Mouse (Mus musculus) left cerebral cortex, adult 18-20 months (tissue): ENCODE data around the gene Arhgap28. TPM values are rescaled to one million over a fixed set of nuclear protein-coding genes. Genes with fewer than 3 reads are reported as not detected.
A peak's percentile ranks its signal among the peaks of the same experiment; 100 is the strongest.

ENCODE experiments used
- DNase-seq, 2 experiments: peaks; one replicate each; pipeline ENCODE4 v3.0.0; 2021 to 2022; ENCODE audit warnings: low spot score in 2 of 2, mixed read lengths in 1 of 2
- total RNA-seq, 2 experiments: library from RNA; stranded (reverse); gene quantifications; 2 replicates each; pipeline ENCODE4 v1.2.3; 2021

The Arhgap28 gene
- total RNA-seq, 2 experiments from 2014 or later = 0.54 to 0.93 TPM

DNA sequence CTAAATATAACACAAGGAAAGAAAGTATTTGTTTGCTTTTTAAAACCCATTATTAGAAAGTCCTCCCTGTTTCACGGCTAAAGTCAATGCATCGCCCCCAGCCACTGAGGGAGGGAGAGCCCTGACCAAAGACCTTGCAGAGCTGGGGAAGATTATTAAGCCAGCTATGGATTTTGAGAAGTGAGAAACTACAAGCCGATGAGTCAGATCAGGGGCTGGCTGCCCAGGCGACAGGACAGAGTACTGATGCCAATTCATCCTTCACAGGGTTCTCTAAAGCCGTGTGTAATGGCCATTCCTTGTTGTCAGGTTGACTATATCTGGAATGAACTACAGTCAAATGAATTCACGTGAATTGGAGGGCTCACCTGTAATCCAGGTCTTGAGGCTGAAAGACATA lies 62.9 kb downstream of the Arhgap28 start:
- DNase-seq = no peak

DNA sequence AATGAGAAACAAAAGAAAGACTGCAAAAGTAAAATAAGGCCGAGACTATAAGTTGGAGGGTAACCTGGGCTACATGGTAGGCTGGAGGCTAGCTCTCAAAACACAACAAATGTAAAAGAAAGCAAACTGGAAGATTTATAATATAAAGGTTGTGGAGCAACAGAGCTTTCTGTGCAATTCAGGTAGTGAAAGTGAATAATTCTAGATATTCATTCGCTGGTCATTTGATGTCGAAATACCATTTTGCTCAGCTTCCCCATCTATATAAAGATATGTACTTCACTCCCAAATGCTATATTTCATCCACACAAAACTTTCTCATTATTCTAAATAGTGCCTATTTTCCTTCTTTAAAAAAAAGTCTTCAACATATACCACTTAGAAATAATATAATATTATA lies 66.9 kb downstream of the Arhgap28 start:
- DNase-seq = no peak

DNA sequence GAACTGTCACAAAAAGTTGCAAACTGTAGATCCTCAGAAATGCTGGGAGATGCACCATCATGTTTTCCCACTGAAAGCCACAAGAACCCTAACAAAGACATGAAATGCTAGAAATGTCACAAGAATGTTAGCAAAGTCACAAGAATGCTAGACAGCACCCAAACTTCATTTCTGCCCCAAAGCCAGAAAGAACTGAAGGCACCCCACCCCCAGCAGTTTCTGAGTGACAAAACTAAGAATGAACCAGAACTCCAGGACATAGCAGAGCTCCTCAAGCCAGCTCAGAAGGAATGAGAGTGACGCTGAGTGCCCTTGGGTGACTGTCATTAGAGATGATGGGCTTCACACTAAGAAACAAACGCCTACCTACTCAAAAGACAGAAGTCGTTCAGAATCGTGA lies 68.4 kb downstream of the Arhgap28 start:
- no peak for DNase-seq

DNA sequence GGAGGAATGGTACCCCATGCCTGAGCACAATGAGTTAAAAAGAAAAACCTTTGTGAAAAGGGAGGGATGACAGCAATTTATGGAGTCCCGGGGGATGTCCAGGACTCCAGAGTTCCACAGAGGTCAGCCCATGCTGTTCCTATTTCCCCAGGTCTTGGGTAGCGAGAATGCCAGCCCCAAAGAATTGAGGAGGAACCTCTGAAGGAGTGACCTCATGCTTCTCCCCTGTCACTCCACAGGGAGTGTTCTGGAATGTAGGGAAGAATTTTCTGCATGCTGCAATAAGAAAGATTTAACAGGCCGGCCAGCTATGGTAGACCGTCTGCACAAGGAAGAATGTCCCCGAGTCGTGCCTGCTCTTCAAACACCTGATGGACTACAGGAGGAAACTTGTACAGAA lies 72.5 kb downstream of the Arhgap28 start:
- no peak for DNase-seq

DNA sequence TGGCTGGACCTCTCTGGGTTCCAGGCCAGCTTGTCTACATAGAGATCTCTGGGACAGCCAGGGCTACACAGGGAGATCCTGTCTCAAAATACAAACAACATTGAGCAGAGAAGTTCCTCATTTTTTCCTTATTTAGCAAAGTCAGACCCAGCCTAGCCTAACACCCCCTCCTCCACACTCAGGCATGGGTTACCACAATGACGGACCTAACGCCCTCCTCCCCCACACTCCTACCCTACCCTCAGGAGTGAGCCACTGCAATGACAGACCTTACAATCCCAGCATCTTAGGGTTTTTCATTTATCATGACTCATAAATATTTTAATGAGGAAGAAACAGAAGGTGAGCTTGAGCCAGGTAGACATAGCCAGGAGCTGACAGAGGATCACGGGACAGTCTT lies 73.0 kb downstream of the Arhgap28 start:
- DNase-seq = no peak

DNA sequence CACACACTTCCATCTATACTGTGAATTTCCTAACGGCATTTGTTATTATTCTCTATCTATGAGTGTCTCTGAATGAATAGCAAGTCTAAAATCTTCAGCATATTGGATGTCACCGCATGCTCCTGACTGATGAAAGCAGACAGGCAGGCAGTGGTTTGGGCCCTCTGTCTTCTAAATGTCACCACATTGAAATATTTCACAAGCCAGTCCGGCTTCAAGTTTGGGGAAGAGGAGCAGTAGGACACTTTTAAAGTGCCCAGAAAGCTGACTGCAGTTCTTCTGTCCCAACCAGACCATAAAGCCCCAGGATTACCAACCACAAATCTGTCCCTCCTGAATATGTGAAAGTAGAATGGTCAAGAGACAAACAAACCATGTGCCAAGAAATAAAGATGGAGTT lies 73.5 kb downstream of the Arhgap28 start:
- no peak for DNase-seq

DNA sequence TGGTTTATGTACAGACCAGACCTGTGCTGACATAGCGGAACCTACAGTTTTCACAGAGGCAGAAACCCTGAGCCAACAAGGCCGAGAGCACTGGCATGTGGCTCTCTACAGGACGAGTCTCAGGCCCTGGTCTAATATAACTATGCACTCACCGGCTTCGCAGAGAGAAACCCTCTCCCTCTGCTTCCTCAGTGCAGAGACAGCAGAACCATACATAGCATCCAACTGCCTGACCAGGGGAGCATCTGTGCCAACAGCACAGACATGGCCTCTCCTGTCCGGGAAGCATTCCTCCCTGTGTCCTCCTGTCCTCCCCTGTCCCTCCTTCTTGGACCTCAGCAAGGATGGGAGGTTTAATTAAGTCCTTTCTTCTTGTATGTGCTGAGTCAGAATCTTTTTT lies 75.6 kb downstream of the Arhgap28 start:
- DNase-seq = no peak

DNA sequence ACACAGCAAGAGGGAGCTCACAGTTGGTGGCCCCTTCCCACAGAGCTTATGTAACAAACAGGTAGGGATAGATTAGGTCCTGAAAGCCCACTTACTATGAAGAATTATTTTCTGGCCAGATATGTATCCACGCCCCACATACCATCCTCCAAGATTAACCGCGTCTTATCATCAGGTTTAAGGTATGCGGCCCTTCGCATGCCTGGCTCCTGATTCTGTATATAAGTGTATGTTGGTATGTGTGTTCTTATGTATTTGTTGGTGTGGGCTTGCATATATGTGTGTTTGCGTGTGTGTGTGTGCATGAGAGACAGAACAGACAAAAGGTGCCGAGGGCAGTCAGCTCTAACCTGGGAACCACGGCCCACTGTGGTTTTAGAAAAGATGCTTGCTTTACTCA lies 76.1 kb downstream of the Arhgap28 start:
- no peak for DNase-seq

DNA sequence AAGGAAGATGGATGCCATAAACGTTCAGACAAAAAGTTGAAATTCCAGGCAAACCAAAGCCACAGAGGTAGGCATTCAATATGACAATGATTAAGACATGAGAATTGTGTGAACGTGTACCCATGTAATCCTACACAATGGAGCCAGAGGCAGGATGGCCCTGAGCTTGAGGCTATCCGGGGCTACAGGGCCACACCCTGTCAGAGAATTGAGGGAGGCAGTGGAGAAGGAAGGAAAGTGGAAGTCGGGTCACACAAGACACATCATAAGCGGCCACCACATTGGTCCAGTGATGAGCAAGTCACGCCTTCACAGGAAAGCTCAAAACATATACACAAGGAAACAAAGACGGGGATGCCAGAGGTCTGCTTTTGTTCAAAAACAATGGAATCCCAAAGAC lies 84.0 kb downstream of the Arhgap28 start:
- no peak for DNase-seq

DNA sequence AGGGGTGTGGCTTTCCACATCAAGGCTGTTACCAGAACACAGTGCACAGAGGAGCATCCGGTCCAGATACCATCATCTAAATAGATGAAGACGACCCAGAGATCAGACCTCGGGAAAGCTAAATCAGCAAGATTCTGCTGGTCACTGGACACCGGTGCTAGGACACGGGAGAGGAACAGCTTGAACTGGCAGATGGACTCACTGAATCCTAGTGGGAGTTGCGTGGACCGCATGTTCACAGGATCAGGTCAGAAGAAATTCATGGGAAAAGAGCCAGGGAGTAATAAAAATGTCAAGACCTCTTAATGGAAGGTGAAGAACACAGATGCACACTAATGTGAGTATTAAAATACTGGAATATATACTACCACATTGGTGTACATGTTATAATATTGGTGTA lies 85.7 kb downstream of the Arhgap28 start:
- DNase-seq = no peak

DNA sequence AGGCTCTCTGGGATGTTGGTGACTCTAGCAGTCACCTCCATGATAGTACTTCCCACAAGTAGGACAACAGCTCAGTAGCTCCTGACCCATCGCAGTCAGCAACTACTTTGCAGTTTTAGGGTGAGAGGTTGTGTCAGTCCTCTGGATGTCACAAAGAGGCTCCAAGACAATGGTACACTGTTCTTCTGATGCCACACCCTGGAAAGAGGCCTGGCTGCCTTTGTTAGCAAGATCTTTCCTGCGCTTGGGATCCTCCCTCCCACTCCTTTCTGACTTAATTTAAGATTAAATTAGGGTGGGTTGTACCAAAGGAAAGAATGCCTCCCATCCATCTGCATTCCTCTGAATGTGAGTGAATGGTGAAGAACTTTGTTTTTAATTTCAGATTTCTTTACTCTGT lies 87.0 kb downstream of the Arhgap28 start:
- DNase-seq = no peak

DNA sequence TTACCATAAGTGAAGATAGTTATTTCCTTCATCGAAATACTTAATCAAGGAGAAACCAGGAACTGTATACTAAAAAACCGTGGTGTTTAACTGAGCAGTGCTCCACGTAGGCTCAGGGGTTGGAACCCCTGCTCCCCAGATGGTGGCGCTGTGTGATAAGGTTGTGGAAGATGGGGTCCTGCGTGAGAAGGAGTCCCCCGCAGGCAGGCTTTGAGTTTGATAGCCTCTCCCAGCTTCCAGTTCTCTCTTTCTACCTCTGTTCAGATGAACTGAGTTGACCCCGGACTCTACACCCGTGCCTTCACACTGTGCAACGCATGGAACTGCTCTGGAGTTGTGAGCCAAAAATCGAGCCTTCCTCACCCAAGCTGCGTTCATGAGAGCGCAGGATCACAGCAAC lies 91.3 kb downstream of the Arhgap28 start:
- DNase-seq = peak; percentile 17 to 38

DNA sequence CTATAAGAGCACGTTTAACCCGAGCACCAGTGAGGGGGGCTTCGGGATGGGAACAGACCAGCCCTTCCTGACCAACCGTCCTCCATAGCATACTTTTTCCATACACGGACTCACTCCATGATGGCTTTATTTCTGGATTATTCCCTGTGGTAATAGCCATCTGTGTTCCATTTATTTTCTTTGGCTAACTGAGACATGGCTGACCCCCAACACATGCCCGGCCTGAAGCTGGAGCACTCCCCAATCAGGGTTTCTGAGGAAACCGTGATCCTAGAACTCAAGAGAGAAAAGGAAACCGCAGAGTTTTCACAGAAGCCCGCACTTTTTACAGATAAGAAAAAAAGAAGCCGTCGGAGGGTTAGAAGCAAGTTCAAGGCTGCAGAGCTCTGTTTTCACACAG lies 91.9 kb downstream of the Arhgap28 start:
- no peak for DNase-seq

DNA sequence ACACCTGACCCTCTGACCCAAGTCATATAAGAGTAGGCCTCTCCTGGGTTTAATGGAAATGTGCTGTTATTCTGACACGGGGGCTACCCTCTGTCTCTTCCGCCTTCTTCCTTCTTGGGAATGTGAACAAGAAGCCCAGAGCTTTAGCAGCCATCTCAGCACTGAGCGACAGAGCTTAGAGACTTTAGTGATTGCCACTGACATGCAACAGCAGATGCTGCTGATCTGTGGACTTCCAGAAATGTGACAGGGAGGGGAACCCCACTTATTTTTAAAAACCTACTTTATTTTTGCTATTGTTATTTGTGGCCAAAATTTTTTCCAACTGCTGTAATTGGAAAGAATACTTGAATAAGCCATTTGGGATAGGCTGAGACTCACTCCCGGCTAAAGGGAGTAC lies 95.4 kb downstream of the Arhgap28 start:
- DNase-seq = no peak

DNA sequence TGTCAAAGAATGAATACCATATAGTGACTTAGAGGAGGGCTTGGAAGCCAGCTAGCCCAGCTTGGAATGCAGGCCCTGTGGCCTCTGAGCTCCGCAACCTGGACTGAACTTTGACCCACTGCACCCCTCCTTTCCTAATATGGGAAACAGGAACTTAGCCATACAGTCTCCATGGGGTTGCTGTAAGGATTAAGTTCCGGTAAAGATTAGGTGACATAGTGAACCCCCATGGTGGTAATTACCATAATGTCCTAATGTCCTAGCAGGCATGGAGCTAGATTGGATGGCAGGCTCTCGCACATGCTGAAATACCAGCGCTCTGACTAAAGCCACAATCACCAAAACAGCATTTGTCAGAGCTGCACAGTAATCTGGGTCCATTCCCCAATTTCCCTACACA lies 95.8 kb downstream of the Arhgap28 start:
- no peak for DNase-seq

DNA sequence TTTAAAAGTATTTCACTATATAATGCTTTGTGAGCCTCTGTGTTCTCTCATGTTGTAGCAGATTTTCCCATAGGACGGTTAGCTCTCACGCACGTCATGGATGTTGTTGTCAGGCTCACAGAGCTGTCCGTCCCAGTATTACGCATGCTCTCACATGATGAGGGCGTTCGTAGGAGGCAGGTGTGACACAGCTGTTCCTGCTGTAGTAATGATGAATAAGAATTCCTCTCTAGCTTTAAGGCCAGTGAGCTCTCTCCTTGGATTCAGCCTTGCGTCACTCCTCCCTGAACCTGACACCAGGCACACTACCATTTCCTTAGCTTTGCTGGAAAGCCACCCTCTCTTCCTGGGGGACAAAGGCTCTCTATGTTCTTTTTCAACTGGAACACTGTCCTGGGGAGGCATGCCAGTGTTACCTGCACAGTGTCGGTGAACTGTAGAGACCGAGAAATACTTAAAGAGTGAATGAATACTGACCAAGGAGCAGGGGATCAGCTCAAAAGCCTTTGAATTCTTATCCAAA lies 96.3 kb downstream of the Arhgap28 start:
- DNase-seq = no peak

DNA sequence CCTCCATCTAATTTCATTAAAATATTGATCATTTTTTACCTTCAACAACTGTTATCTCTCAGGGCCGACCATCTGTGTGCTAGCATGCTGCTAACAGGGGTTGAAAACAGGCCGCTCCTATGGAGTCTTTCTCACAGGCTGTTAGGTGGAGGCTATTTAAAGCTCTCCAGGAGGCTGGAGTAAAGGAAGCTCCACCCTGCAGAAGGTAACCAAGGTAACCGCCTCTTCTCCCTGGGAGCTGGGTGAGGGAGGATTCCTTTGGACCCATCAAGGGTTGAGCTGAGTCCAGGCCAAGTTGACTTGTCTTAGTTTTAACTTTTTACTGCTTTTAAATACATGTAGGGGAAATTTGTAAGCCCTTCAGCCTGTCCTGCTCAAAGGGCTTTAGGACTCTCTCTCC lies 97.7 kb downstream of the Arhgap28 start:
- no peak for DNase-seq

DNA sequence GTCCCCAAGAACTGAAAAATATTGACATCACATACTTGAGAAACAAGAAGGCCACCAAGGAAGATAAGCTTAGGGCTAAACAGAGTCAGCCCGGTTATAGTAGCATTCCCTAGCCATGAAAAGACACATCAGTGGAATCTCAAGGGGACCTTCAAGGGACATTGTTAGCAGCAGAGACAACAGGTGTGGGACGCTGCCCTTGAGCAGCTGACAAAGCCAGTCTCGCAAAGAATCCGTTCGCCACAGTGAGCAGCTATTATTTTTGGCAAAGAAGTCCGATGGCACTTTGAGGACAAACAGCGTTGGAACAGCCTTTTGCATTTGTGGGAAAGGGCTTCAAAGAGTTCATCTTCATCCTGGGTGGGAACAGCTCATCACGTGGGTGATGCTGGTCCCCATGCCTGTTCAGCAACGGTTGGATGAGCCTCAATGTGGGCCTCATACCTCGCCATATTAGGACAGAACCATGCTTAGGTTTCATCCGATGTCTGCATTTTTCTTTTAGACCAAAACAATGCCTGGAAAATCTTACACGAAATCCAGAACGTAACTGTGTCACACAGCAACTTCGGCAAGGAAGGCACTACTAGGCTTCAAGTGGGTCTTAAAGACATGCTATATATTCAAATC lies 99.5 kb downstream of the Arhgap28 start:
- DNase-seq = no peak

DNA sequence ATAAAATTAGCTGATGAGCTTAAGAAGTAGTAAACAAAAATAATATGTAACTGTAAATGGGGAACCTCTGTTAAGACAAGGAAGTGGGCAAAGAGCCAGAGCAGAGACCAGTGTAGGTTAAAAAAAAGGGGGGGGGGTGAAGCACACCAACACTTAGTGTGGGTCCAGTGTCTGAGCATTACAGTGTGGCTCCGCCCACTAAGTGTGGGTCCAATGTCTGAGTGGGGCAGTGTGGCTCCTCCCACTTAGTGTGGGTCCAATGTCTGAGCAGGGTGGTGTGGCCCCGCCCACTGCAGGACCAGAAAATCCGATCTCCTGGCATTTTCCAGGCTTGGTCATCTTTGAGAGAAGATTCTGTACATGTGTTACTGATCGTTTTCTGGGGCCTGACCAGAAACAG lies 101.1 kb downstream of the Arhgap28 start:
- no peak for DNase-seq

DNA sequence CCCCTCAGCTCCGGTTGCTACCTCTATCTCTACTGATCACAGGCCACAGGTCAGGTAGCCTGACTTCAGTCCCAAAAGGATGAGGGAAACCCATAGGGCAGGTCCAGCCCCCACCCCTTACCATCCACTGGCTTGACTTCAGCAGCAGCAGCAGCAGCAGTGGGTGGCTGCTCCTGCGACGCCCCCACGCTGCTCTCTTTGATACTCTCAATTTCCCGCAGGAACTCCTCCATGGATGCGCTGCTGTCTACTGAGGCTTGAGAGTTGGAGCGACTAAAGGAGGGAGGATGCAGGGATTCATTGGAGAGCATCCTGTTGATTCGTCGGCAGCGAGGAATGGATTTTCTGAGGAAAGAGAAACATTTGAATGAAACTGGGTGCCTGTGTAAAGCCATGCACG lies 102.8 kb downstream of the Arhgap28 start:
- DNase-seq = no peak

DNA sequence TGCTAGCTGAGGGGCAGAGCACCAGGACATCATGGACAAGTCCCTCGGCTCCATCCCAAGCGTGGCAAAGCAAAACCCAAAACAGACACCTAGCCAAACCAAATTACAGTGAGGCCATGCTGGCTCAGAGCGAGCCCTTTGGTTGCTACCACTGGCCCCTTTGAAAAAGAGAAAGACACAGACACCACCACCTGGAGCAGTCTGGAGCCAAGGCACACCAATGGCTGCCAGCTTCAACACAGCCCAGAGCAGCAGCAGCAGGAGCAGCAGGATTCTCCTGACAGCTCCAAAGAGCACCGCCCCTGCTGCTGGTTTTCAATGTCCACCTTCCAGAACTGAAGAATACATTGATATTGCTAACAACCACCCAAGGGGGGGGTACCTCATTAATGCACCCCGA lies 104.5 kb downstream of the Arhgap28 start:
- DNase-seq = no peak

DNA sequence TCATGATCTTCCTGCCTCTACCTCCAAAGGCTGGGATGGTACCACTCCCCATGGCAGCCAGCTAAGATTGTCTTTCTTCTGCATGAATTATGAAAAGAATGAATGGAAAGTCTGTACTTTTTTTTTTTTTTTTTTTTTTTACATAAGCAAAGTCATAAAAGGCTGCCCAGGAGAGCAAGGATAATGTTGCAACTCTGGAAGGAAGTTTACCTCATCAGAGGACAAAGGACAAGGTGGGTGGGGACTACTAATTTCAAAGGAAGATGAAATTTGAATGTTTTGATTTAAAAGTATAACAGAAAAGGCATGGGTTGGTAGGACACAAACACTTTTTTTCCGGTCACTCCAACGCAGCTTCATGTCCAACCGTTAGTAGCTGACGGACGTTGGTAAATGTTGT lies 107.5 kb downstream of the Arhgap28 start:
- no peak for DNase-seq

DNA sequence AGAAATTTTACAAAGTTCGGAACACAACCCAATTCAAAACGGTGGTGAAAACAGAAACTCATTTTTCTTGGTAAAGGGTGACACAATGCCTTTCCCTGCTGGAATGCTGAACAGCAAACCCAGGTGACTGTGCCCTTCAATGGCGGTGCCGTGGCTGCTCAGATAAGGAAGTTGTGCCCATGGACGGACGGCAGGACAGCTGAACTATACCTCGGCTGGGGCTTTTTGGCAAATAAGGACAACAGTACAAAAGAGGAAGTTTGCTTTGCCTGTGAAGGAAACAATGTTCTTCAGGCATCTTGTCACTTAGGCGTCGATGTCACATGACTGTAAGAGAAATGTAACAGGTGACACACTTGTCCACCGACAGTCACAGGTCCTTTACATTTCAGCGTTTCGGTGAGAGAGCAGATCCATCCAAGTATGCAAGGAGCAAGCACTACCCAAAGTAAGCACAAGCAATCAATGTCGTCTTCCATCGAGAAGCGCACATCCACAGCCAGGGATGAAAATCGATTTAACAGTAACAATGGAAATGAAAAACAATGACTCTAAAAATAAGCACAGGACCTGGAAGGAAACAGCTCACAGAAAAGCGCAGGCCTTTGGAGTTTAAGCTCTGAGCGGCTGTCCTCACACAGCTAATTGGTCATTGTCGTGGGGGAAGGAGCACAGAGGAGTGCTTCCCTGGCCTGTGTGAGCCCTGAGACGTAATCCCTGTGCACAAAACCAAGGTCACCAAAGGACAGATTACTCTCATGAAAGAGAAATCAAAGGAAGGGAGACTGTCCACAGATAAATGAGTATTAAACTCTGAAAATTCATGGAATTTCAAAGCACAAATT lies 114.2 kb downstream of the Arhgap28 start:
- no peak for DNase-seq
